Mouse (Mus musculus): ENCODE results near the gene Spns2. TPM values are rescaled to one million over a fixed set of nuclear protein-coding genes. Genes with fewer than 3 reads are reported as not detected.

Spns2 gene
- polyA plus RNA-seq, 1 experiment, result 65.1 TPM

DNA sequence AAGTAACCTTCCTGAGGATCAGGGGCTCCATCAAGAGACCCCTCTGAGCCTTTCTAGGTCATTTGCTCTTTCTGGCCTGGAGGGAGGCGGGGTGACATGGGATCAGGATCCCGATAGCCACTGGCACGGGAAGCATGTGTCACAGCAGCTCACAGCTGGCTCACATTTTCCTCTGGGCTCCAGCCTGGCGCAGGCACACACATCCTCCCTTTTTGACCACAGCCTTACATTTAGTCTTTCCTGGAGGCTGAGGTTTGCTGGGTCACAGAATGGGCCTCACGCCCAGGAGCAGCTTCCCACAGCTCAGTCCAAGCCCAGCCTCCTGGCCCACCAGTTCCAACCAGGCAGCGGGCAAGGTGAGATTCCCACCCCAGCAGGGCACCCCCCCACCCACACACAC, 11.5 kb downstream of the Spns2 start:
- TF ChIP-seq GATA1 (IDR thresholded peaks at IDR 0.05; ENCODE audit: borderline replicate concordance, low read length) (no peak), FLI1 (IDR thresholded peaks at IDR 0.05; ENCODE audit: low read length) (no peak)
- H3K4me3 ChIP-seq (replicated peaks), result peak overlapping the region; percentile 76
- H3K4me1 ChIP-seq, result peaks cover 100% of the 10 kb centered on the region
- no peaks in the 10 kb centered on the region for H3K27me3 ChIP-seq (replicated peaks)
- H3K36me3 ChIP-seq (replicated peaks; ENCODE audit: low read length), result peaks cover 26% of the 10 kb centered on the region
- H3K9me3 ChIP-seq, result no peaks in the 10 kb centered on the region

- peaks cover 29% of the 10 kb centered on the region for H3K36me3 ChIP-seq (replicated peaks; ENCODE audit: low read length)
- no peaks in the 10 kb centered on the region for H3K9me3 ChIP-seq
- peaks cover 100% of the 10 kb centered on the region for H3K4me1 ChIP-seq
- H3K27me3 ChIP-seq (replicated peaks), result no peaks in the 10 kb centered on the region
- H3K4me3 ChIP-seq (replicated peaks), result peak overlapping the region; percentile 76
- TF ChIP-seq GATA1 (IDR thresholded peaks at IDR 0.05; ENCODE audit: borderline replicate concordance, low read length) (no peak), FLI1 (IDR thresholded peaks at IDR 0.05; ENCODE audit: low read length) (no peak)
Measured at GRCm38 (mm10) chr11:72477653-72478052, 12.1 kb downstream of the Spns2 start.

DNA sequence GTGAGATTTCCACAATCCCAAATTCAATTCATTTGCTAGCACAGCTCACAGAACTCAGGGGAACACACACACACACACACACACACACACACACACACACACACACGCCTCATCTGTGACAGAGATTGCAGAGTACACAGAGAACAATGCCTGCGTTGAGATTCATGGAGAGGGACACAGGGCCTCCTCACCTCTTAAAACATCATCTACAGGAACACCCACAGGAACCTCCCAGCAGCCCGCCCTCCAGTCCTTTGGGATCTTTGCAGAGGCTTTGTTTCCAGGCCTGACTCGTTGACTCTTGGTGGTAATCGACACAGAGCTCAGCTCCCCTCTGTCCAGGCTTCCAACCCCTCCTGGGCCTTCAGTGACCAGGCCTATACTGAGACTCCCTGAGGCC, 12.5 kb downstream of the Spns2 start:
- Histone ChIP-seq H3K4me3 (replicated peaks) (no peak overlapping the region), H3K9me3 (no peaks in the 10 kb centered on the region), H3K27me3 (replicated peaks) (no peaks in the 10 kb centered on the region), H3K36me3 (replicated peaks; ENCODE audit: low read length) (peaks cover 34% of the 10 kb centered on the region), H3K4me1 (peaks cover 100% of the 10 kb centered on the region)
- no peak for TF ChIP-seq GATA1 (IDR thresholded peaks at IDR 0.05; ENCODE audit: borderline replicate concordance, low read length)
- TF ChIP-seq FLI1 (IDR thresholded peaks at IDR 0.05; ENCODE audit: low read length), result no peak

- peaks cover 100% of the 10 kb centered on the region for H3K4me1 ChIP-seq
- no peaks in the 10 kb centered on the region for H3K27me3 ChIP-seq (replicated peaks)
- H3K9me3 ChIP-seq, result no peaks in the 10 kb centered on the region
- H3K36me3 ChIP-seq (replicated peaks; ENCODE audit: low read length), result peaks cover 43% of the 10 kb centered on the region
- TF ChIP-seq FLI1 (IDR thresholded peaks at IDR 0.05; ENCODE audit: low read length), result no peak
- no peak for TF ChIP-seq GATA1 (IDR thresholded peaks at IDR 0.05; ENCODE audit: borderline replicate concordance, low read length)
- peak overlapping the region; percentile 83 for H3K4me3 ChIP-seq (replicated peaks)
Measured at GRCm38 (mm10) chr11:72476074-72476625, 13.6 kb downstream of the Spns2 start.

DNA sequence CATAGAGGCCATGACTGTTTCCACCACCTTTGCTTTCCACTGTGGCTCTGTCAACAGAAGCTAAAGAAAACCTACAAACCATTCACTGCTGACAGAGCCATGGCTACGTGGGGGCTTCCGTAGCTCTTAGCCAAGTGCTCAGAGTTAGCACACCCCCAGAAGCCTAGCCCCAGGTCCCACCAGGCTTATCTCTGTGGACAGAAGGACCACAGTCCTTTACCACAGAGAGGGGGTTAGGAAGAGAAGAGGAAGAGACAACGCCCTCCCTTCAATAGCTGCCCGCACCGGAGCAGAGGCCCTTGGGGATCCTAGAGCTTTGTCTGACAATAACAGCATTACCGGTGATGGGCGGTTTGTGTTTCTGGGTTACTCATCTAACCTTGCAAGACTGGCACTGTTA, 14.3 kb downstream of the Spns2 start:
- Histone ChIP-seq H3K4me3 (replicated peaks) (peak overlapping the region; percentile 83), H3K27me3 (replicated peaks) (no peaks in the 10 kb centered on the region), H3K36me3 (replicated peaks; ENCODE audit: low read length) (peaks cover 40% of the 10 kb centered on the region), H3K4me1 (peaks cover 100% of the 10 kb centered on the region), H3K9me3 (no peaks in the 10 kb centered on the region)
- no peak for TF ChIP-seq FLI1 (IDR thresholded peaks at IDR 0.05; ENCODE audit: low read length)
- TF ChIP-seq GATA1 (IDR thresholded peaks at IDR 0.05; ENCODE audit: borderline replicate concordance, low read length), result no peak

- peaks cover 100% of the 10 kb centered on the region for H3K4me1 ChIP-seq
- no peak for TF ChIP-seq FLI1 (IDR thresholded peaks at IDR 0.05; ENCODE audit: low read length)
- TF ChIP-seq GATA1 (IDR thresholded peaks at IDR 0.05; ENCODE audit: borderline replicate concordance, low read length), result no peak
Measured at GRCm38 (mm10) chr11:72474926-72475325, 14.8 kb downstream of the Spns2 start.

GRCm38 (mm10) chr11:72473540-72473939, 16.2 kb downstream of the Spns2 start:
- TF ChIP-seq GATA1 (IDR thresholded peaks at IDR 0.05; ENCODE audit: borderline replicate concordance, low read length) (no peak), FLI1 (IDR thresholded peaks at IDR 0.05; ENCODE audit: low read length) (no peak)
- H3K36me3 ChIP-seq (replicated peaks; ENCODE audit: low read length), result peaks cover 41% of the 10 kb centered on the region
- no peaks in the 10 kb centered on the region for H3K9me3 ChIP-seq
- H3K27me3 ChIP-seq (replicated peaks), result no peaks in the 10 kb centered on the region
- no peak overlapping the region for H3K4me3 ChIP-seq (replicated peaks)
- peaks cover 100% of the 10 kb centered on the region for H3K4me1 ChIP-seq

More at GRCm38 (mm10) chr11:72474926-72475325, 14.8 kb downstream of the Spns2 start:
- H3K36me3 ChIP-seq (replicated peaks; ENCODE audit: low read length), result peaks cover 40% of the 10 kb centered on the region
- no peaks in the 10 kb centered on the region for H3K9me3 ChIP-seq
- no peaks in the 10 kb centered on the region for H3K27me3 ChIP-seq (replicated peaks)
- H3K4me3 ChIP-seq (replicated peaks), result peak overlapping the region; percentile 83

DNA sequence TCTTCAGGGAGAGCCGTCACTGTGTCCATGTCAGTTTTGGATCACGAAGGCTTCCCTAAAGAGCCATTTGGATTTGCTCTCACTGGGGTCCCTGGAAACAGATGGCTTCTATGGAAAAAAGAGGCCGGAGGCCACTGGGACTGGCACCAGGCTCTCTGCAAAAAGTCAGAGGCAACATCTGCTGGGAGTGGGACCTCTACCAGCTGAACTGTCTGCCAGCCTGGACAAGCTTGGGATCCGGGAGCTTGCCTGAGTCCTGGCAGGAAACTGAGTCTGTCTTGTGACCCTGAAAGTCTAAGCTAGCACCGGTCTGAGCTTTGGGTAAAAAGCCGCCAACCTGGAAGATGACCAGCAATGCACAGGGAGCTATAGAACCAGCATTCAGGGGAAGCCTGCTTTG, 18.3 kb downstream of the Spns2 start:
- no peaks in the 10 kb centered on the region for H3K27me3 ChIP-seq (replicated peaks)
- no peak for TF ChIP-seq FLI1 (IDR thresholded peaks at IDR 0.05; ENCODE audit: low read length)
- TF ChIP-seq GATA1 (IDR thresholded peaks at IDR 0.05; ENCODE audit: borderline replicate concordance, low read length), result no peak
- H3K4me1 ChIP-seq, result peaks cover 100% of the 10 kb centered on the region
- H3K36me3 ChIP-seq (replicated peaks; ENCODE audit: low read length), result peaks cover 44% of the 10 kb centered on the region
- no peaks in the 10 kb centered on the region for H3K9me3 ChIP-seq
- H3K4me3 ChIP-seq (replicated peaks), result no peak overlapping the region

DNA sequence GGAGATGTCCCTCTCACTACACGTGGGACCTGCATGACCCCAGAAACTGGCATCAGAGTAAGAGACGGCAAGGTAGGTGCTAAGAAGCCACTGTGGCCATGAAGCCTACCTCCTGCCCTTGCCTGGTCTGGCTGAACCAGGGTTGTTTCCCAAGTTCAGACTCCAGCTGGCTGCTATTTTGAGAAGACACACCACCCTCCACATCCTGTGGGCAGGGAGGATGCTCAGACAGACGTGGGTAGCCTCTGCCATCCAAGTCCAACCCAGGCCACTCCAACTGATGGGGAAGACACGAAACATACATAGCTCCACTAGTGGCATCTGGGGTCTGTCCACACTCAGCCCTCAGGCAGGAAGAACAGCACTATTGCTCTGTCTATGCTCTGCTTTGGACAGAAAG, 19.7 kb downstream of the Spns2 start:
- TF ChIP-seq FLI1 (IDR thresholded peaks at IDR 0.05; ENCODE audit: low read length), result no peak
- TF ChIP-seq GATA1 (IDR thresholded peaks at IDR 0.05; ENCODE audit: borderline replicate concordance, low read length), result no peak
- no peaks in the 10 kb centered on the region for H3K27me3 ChIP-seq (replicated peaks)
- peak overlapping the region; percentile 83 for H3K4me3 ChIP-seq (replicated peaks)
- peaks cover 58% of the 10 kb centered on the region for H3K36me3 ChIP-seq (replicated peaks; ENCODE audit: low read length)
- peaks cover 100% of the 10 kb centered on the region for H3K4me1 ChIP-seq
- no peaks in the 10 kb centered on the region for H3K9me3 ChIP-seq

GRCm38 (mm10) chr11:72469217-72469616, 20.5 kb downstream of the Spns2 start:
- Histone ChIP-seq H3K27me3 (replicated peaks) (no peaks in the 10 kb centered on the region), H3K4me1 (peaks cover 100% of the 10 kb centered on the region), H3K36me3 (replicated peaks; ENCODE audit: low read length) (peaks cover 60% of the 10 kb centered on the region), H3K9me3 (no peaks in the 10 kb centered on the region), H3K4me3 (replicated peaks) (peak overlapping the region; percentile 84)
- no peak for TF ChIP-seq GATA1 (IDR thresholded peaks at IDR 0.05; ENCODE audit: borderline replicate concordance, low read length)
- TF ChIP-seq FLI1 (IDR thresholded peaks at IDR 0.05; ENCODE audit: low read length), result no peak
